Mouse (Mus musculus) liver, adult 2 months (tissue): ENCODE data around the gene Dbn1.

Source experiments
- CTCF ChIP-seq: fragments of 200-500 bp; IDR thresholded peaks from 2 replicates; pipeline ENCODE4 v1.5.1; 2011; ENCODE audit warnings: low read depth, low read length, control low read depth
- POLR2A ChIP-seq: fragments of 200-500 bp; IDR thresholded peaks from 2 replicates; pipeline ENCODE4 v1.6.1; 2011; ENCODE audit warnings: low read length, control low read depth; ENCODE audit not compliant: insufficient read depth; ENCODE audit errors: extremely low read depth

- TF ChIP-seq POLR2A (no peak), CTCF (peak; percentile 41; the same call in 1 of the 2 replicates)
Observed at GRCm38 (mm10) chr13:55449679-55450441, 38.1 kb downstream of the Dbn1 start.
